Mouse (Mus musculus) liver, embryonic 16.5 days (tissue): ENCODE results near the gene Rpl29. TPM values are rescaled to one million over a fixed set of nuclear protein-coding genes. Genes with fewer than 3 reads are reported as not detected.

Experiments
- ATAC-seq: fragments of 200-750 bp; cut with Nextera tagmentation; 2 replicates; pipeline ENCODE4 v1.8.0; 2017; ENCODE audit warnings: low read depth, mild to moderate bottlenecking, moderate number of reproducible peaks, moderate library complexity
- H3K27ac ChIP-seq: fragments of 300-500 bp; sonication (generic); 2 replicates; pipeline ENCODE4 v1.5.1; 2014; ENCODE audit warnings: mild to moderate bottlenecking, low read length
- H3K27me3 ChIP-seq: fragments of 300-500 bp; sonication (generic); 2 replicates; pipeline ENCODE4 v1.6.1; 2014; ENCODE audit warnings: low read depth, low read length, mixed read lengths; ENCODE audit not compliant: control insufficient read depth, insufficient read depth
- H3K36me3 ChIP-seq: fragments of 300-500 bp; sonication (generic); 2 replicates; pipeline ENCODE4 v1.6.1; 2014; ENCODE audit warnings: mild to moderate bottlenecking; ENCODE audit not compliant: control insufficient read depth, insufficient read depth
- H3K4me1 ChIP-seq: fragments of 300-500 bp; sonication (generic); 2 replicates; pipeline ENCODE4 v1.6.1; 2014; ENCODE audit warnings: low read depth, low read length, mixed read lengths; ENCODE audit not compliant: control insufficient read depth
- H3K4me2 ChIP-seq: fragments of 300-500 bp; sonication (generic); 2 replicates; pipeline ENCODE4 v1.6.1; 2014; ENCODE audit warnings: low read depth, low read length, mixed read lengths
- H3K4me3 ChIP-seq: fragments of 300-500 bp; sonication (generic); 2 replicates; pipeline ENCODE4 v1.5.1; 2014; ENCODE audit warnings: low read depth, mild to moderate bottlenecking, low read length
- H3K9ac ChIP-seq: fragments of 300-500 bp; sonication (generic); 2 replicates; pipeline ENCODE4 v1.6.1; 2014; ENCODE audit warnings: low read depth, low read length
- H3K9me3 ChIP-seq: fragments of 300-500 bp; sonication (generic); replicated peaks from 2 replicates; pipeline ENCODE4 v1.6.1; 2016; ENCODE audit warnings: low read length; ENCODE audit not compliant: control insufficient read depth
- WGBS: fragments of 180-500 bp; shearing (Covaris S2); extraction: QIAGEN DNeasy Blood & Tissue Kit; methylation state at CpG from one replicate; pipeline ENCODE4 v1.1.7; 2014; ENCODE audit not compliant: insufficient replicate concordance; 5-methylcytosine and 5-hydroxymethylcytosine counted together
- polyA plus RNA-seq: library from polyadenylated mRNA; unstranded; fragments of >200 nt; fragmentation: Nextera tagmentation; extraction: Ambion mirVana; gene quantifications from 2 replicates; pipeline ENCODE4 v1.2.1, GENCODE M21; 2015

The Rpl29 gene
- polyA plus RNA-seq, 1 experiment from 2014 or later: 452 TPM

GRCm38 (mm10) chr9:106456325-106457162 lies 27.3 kb downstream of the Rpl29 start:
- Histone ChIP-seq H3K9ac (no peak overlapping the region), H3K9me3 (no peaks in the 10 kb centered on the region), H3K27me3 (peaks cover 31% of the 10 kb centered on the region), H3K4me3 (no peak overlapping the region), H3K4me2 (no peak overlapping the region), H3K36me3 (no peaks in the 10 kb centered on the region), H3K27ac (no peak overlapping the region), H3K4me1 (peaks cover 14% of the 10 kb centered on the region)
- 65% methylated on average over 15 of the region's 15 CpGs for WGBS
- no peak for ATAC-seq

GRCm38 (mm10) chr9:106457163-106457559 lies 27.9 kb downstream of the Rpl29 start:
- 76% methylated on average over 9 of the region's 9 CpGs for WGBS
- peaks cover 14% of the 10 kb centered on the region for H3K4me1 ChIP-seq
- H3K36me3 ChIP-seq: no peaks in the 10 kb centered on the region
- no peak overlapping the region for H3K9ac ChIP-seq
- ATAC-seq: no peak
- peaks cover 31% of the 10 kb centered on the region for H3K27me3 ChIP-seq
- H3K4me2 ChIP-seq: no peak overlapping the region
- no peak overlapping the region for H3K27ac ChIP-seq
- no peak overlapping the region for H3K4me3 ChIP-seq
- no peaks in the 10 kb centered on the region for H3K9me3 ChIP-seq

- Histone ChIP-seq H3K4me1 (peaks cover 14% of the 10 kb centered on the region), H3K9me3 (no peaks in the 10 kb centered on the region), H3K27ac (no peak overlapping the region), H3K9ac (no peak overlapping the region), H3K27me3 (peaks cover 25% of the 10 kb centered on the region), H3K4me2 (no peak overlapping the region), H3K4me3 (no peak overlapping the region), H3K36me3 (no peaks in the 10 kb centered on the region)
- no peak for ATAC-seq
- WGBS: 67% methylated on average over 5 of the region's 5 CpGs
These were observed 28.7 kb downstream of the Rpl29 start for GRCm38 (mm10) chr9:106457920-106458319.

- no peak for ATAC-seq
- H3K9ac ChIP-seq: no peak overlapping the region
- H3K36me3 ChIP-seq: no peaks in the 10 kb centered on the region
- no peak overlapping the region for H3K4me3 ChIP-seq
- no peak overlapping the region for H3K27ac ChIP-seq
- no peak overlapping the region for H3K4me2 ChIP-seq
- peaks cover 23% of the 10 kb centered on the region for H3K27me3 ChIP-seq
- H3K4me1 ChIP-seq: peaks cover under 1% of the 10 kb centered on the region; the same call in 1 of the 2 replicates
- H3K9me3 ChIP-seq: no peaks in the 10 kb centered on the region
- 68% methylated on average over 15 of the region's 15 CpGs for WGBS
These were observed 30.7 kb downstream of the Rpl29 start for GRCm38 (mm10) chr9:106459946-106460345.

- H3K9me3 ChIP-seq: no peaks in the 10 kb centered on the region
- no peak overlapping the region for H3K4me3 ChIP-seq
- H3K4me1 ChIP-seq: no peaks in the 10 kb centered on the region; the same call in none of the 2 replicates
- WGBS: 73% methylated on average over 18 of the region's 18 CpGs
- no peak overlapping the region for H3K9ac ChIP-seq
- no peak for ATAC-seq
- H3K36me3 ChIP-seq: no peaks in the 10 kb centered on the region
- peaks cover 23% of the 10 kb centered on the region for H3K27me3 ChIP-seq
- H3K27ac ChIP-seq: no peak overlapping the region
- H3K4me2 ChIP-seq: no peak overlapping the region
These were observed 31.3 kb downstream of the Rpl29 start for GRCm38 (mm10) chr9:106460401-106461025.

- H3K9me3 ChIP-seq: no peaks in the 10 kb centered on the region
- ATAC-seq: no peak
- no peak overlapping the region for H3K4me3 ChIP-seq
- no peak overlapping the region for H3K27ac ChIP-seq
- WGBS: 76% methylated on average over 9 of the region's 9 CpGs
- no peak overlapping the region for H3K4me2 ChIP-seq
- no peaks in the 10 kb centered on the region for H3K36me3 ChIP-seq
- H3K9ac ChIP-seq: no peak overlapping the region
- no peaks in the 10 kb centered on the region; the same call in none of the 2 replicates for H3K4me1 ChIP-seq
- peaks cover 28% of the 10 kb centered on the region for H3K27me3 ChIP-seq
These were observed 31.8 kb downstream of the Rpl29 start for GRCm38 (mm10) chr9:106461026-106461415.

GRCm38 (mm10) chr9:106461641-106462429 lies 32.6 kb downstream of the Rpl29 start:
- no peaks in the 10 kb centered on the region; the same call in none of the 2 replicates for H3K4me1 ChIP-seq
- H3K9ac ChIP-seq: no peak overlapping the region
- H3K36me3 ChIP-seq: no peaks in the 10 kb centered on the region
- no peak overlapping the region for H3K4me3 ChIP-seq
- no peak for ATAC-seq
- H3K4me2 ChIP-seq: no peak overlapping the region
- H3K27me3 ChIP-seq: peaks cover 31% of the 10 kb centered on the region
- H3K9me3 ChIP-seq: no peaks in the 10 kb centered on the region
- no peak overlapping the region for H3K27ac ChIP-seq
- WGBS: 73% methylated on average over 16 of the region's 16 CpGs

GRCm38 (mm10) chr9:106462430-106462800 lies 33.2 kb downstream of the Rpl29 start:
- no peak for ATAC-seq
- no peak overlapping the region for H3K27ac ChIP-seq
- WGBS: 86% methylated on average over 12 of the region's 12 CpGs
- H3K4me1 ChIP-seq: no peaks in the 10 kb centered on the region; the same call in none of the 2 replicates
- peaks cover 31% of the 10 kb centered on the region for H3K27me3 ChIP-seq
- no peak overlapping the region for H3K4me3 ChIP-seq
- H3K36me3 ChIP-seq: no peaks in the 10 kb centered on the region
- H3K9ac ChIP-seq: no peak overlapping the region
- H3K4me2 ChIP-seq: no peak overlapping the region
- no peaks in the 10 kb centered on the region for H3K9me3 ChIP-seq
